Mouse (Mus musculus): Measurements from ENCODE around the gene Gvin1. TPM values are rescaled to one million over a fixed set of nuclear protein-coding genes. Genes with fewer than 3 reads are reported as not detected.
"Not testable (repeated sequence)": the region's sequence is repeated elsewhere in the genome, so short reads cannot be mapped to it uniquely, and the experiment has no call there.

The Gvin1 gene
- polyA plus RNA-seq (2012; rRNA removed): 0.70 and 1.1 TPM in 2 replicates

DNA sequence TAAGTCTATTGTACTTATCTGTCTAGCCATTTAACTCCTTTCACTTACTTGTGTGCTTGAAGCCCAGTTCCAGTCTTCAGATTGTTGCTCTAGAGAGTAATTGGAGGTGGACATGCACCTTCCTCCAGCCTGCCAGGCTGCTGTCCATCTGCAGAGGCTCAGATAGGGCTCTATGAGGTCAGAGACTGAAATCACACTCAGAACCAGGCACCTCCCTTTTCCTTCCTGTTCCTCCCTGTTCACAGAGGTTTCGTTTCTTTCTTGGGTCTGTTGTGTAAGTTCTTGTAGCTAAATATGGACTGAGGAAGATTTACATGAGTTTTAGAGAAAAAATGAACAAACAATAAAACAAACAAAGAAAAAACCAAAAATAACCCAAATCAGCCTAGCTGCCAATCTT, at the start of gene Gvin1:
Gvin1 (minus strand) TSS at position 150 of the 400 bp plus-strand sequence.
- 55% methylated on average over 1 of the region's 1 CpGs for WGBS
- H3K4me1 ChIP-seq (ENCODE audit: control insufficient read depth, insufficient read depth, low read length); H3K4me3 ChIP-seq (replicated peaks; ENCODE audit: insufficient read depth, low read depth, low read length); H3K27me3 ChIP-seq (ENCODE audit: control insufficient read depth, insufficient read depth, low read length); DNase-seq; H3K27ac ChIP-seq (ENCODE audit: insufficient read depth, low read length): not testable (repeated sequence)

DNA sequence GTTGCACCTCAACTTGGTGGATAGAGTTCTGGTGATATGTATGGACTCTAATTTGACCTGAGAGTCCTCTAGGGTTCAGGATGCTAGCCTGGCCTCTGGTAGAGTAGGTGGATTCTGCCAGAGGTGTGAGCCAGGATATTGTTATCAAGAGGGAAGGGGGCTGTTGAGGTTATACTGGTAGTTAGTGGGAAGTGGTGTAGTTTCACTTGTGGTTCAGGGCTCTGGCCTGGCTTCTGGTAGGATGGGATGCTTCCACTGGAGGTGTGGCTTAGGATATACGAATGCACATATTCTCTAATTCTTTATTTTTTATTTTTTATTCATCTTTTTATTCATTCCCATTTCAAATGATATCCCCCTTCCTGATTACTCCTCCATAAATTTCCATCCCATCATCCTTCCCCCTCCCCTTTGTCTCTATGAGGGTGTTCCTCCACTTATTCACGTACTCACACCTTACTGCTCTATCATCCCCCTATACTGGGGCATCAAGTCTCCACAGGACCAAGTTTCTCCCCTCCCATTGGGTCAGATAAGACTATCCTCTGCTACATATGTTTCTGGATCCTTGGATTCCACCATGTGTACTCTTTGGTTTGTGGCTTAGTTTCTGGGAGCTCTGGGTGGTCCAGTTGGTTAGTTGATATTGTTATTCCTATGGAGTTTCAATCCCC, 36.9 kb upstream of the Gvin1 start:
- no peak for TF ChIP-seq CTCF (IDR thresholded peaks at IDR 0.05; ENCODE audit: borderline replicate concordance, insufficient read depth, low read depth, low read length)
- no peak for TF ChIP-seq POLR2A (IDR thresholded peaks at IDR 0.05; ENCODE audit: borderline replicate concordance, insufficient read depth, low read length)
- H3K4me1 ChIP-seq (ENCODE audit: control insufficient read depth, insufficient read depth, low read length): no peaks in the 10 kb centered on the region

DNA sequence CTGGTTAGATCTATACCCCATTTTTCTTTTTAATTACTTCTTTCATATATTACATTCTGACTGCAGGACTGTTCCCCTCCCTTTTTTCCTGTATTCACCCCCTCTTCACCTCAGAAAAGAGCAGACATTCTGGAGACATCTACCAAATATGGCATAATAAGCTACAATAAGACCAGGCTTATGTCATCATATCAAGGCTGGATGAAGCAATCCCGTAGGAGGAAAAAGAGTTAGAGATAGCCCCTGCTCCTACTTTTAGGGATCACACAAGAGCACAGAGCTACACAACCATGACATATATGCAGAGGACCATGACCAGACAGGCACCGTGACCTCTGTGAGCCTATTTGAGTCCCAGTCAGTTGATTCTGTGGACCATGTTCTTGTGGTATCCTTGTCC, 33.8 kb upstream of the Gvin1 start:
- Histone ChIP-seq H3K27ac (ENCODE audit: insufficient read depth, low read length) (no peak overlapping the region), H3K4me3 (replicated peaks; ENCODE audit: insufficient read depth, low read depth, low read length) (no peak overlapping the region), H3K4me1 (ENCODE audit: control insufficient read depth, insufficient read depth, low read length) (no peaks in the 10 kb centered on the region), H3K27me3 (ENCODE audit: control insufficient read depth, insufficient read depth, low read length) (no peaks in the 10 kb centered on the region)
- no peak for DNase-seq
- WGBS: 80% methylated on average over 2 of the region's 2 CpGs
- TF ChIP-seq POLR2A (IDR thresholded peaks at IDR 0.05; ENCODE audit: borderline replicate concordance, insufficient read depth, low read length): no peak
- no peak for TF ChIP-seq CTCF (IDR thresholded peaks at IDR 0.05; ENCODE audit: borderline replicate concordance, insufficient read depth, low read depth, low read length)

More for the DNA sequence above, 36.9 kb upstream of the Gvin1 start:
- no peak for DNase-seq
- no peak overlapping the region for H3K27ac ChIP-seq (ENCODE audit: insufficient read depth, low read length)
- no peak overlapping the region for H3K4me3 ChIP-seq (replicated peaks; ENCODE audit: insufficient read depth, low read depth, low read length)
- 70% methylated on average over 2 of the region's 2 CpGs for WGBS
- no peaks in the 10 kb centered on the region for H3K27me3 ChIP-seq (ENCODE audit: control insufficient read depth, insufficient read depth, low read length)

DNA sequence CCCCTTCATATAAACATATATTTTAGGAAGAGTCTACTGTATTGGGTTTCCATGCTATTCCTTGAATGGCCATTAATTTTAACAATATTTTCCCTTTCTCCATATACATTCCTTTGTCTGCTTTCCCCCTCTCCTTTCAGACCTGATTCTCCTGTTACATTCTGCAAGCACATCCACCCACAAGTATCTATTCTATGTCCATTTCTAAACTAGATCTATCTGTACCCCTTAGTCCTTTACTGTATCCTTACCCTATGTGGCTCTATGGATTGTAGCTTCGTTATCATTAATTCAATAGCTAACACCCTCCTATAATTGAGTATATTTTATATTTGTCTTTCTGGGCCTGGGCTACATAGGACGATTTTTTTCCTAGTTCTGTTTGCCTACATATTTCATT, 33.1 kb upstream of the Gvin1 start:
- 68% methylated on average over 2 of the region's 2 CpGs for WGBS
- no peak overlapping the region for H3K4me3 ChIP-seq (replicated peaks; ENCODE audit: insufficient read depth, low read depth, low read length)
- TF ChIP-seq POLR2A (IDR thresholded peaks at IDR 0.05; ENCODE audit: borderline replicate concordance, insufficient read depth, low read length): no peak
- DNase-seq: no peak
- H3K4me1 ChIP-seq (ENCODE audit: control insufficient read depth, insufficient read depth, low read length): no peaks in the 10 kb centered on the region
- H3K27me3 ChIP-seq (ENCODE audit: control insufficient read depth, insufficient read depth, low read length): no peaks in the 10 kb centered on the region
- no peak overlapping the region for H3K27ac ChIP-seq (ENCODE audit: insufficient read depth, low read length)

DNA sequence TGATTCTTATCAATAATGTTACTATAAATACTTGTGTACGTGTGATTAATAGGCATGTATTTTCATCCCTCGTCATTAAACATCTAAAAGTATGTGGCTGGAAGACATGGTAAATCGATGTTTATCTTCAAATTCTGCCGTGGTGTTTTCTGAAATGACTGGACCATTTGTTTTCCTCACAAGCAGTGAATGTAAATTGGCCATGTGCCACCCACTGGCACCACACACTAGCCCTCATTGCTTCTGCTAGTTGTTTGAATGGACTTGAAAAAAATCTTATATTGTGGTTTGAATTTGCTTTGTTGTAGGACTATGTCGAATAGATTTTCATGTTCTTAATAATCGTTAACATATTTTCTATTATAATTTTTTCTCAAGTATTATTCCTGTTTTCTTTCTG, 30.5 kb upstream of the Gvin1 start:
- no peak for DNase-seq
- no peak for TF ChIP-seq POLR2A (IDR thresholded peaks at IDR 0.05; ENCODE audit: borderline replicate concordance, insufficient read depth, low read length)
- no peak for TF ChIP-seq CTCF (IDR thresholded peaks at IDR 0.05; ENCODE audit: borderline replicate concordance, insufficient read depth, low read depth, low read length)
- Histone ChIP-seq H3K27me3 (ENCODE audit: control insufficient read depth, insufficient read depth, low read length) (no peaks in the 10 kb centered on the region), H3K4me1 (ENCODE audit: control insufficient read depth, insufficient read depth, low read length) (no peaks in the 10 kb centered on the region), H3K27ac (ENCODE audit: insufficient read depth, low read length) (no peak overlapping the region), H3K4me3 (replicated peaks; ENCODE audit: insufficient read depth, low read depth, low read length) (no peak overlapping the region)
- 55% methylated on average over 6 of the region's 6 CpGs for WGBS

DNA sequence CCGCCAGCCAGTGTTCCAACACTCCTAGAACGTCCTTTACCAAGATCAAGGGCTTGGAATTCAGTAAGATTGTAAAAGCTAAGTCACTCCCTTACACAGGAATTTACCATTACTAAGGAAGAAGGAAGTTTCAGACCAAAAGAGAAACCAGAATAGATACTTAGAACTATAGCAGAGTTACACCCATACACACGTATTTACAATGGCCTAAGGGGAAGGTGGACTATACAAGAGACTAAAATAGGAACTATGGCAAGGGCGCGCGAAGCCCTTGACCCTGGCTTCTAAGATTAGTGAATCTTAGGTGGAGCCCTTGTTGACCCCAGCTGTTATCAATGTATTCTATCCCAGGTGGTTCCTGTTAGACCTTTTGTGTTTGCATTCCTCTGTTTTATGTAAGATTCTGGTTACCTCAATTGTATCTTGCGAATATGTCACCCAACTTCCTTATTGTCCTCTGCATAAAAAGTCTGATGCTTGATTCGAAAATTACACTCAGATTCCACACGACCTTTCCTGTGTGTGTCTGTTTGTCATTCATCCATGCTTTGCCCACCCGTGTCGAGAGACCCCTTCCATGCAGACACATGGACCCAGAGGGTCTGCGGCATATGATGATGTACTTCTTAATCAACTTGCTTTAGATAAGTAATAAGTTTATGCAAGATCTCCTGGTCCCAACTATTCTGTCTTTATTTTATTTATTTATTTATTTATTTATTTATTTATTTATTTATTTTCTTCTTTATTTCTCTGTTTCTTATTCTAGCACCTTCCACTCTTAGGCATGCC, 25.6 kb upstream of the Gvin1 start:
- not testable (repeated sequence) for DNase-seq; H3K27ac ChIP-seq (ENCODE audit: insufficient read depth, low read length); H3K4me3 ChIP-seq (replicated peaks; ENCODE audit: insufficient read depth, low read depth, low read length); H3K4me1 ChIP-seq (ENCODE audit: control insufficient read depth, insufficient read depth, low read length); H3K27me3 ChIP-seq (ENCODE audit: control insufficient read depth, insufficient read depth, low read length)
- 88% methylated on average over 12 of the region's 12 CpGs for WGBS

DNA sequence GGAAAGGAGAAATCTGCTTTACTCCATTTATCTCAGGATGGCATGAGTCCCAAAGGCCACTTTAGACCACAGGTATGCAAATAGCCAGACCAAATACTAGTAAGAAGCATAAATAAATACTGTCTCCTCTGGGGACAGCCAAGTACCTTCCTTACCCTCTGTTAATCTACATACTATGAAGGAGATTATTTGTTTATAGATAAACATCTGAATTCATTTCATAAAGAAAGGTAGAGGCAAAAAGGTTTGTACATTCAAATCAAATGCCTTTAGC, 22.0 kb upstream of the Gvin1 start:
- Histone ChIP-seq H3K27me3 (ENCODE audit: control insufficient read depth, insufficient read depth, low read length) (no peaks in the 10 kb centered on the region), H3K4me3 (replicated peaks; ENCODE audit: insufficient read depth, low read depth, low read length) (no peak overlapping the region), H3K27ac (ENCODE audit: insufficient read depth, low read length) (no peak overlapping the region), H3K4me1 (ENCODE audit: control insufficient read depth, insufficient read depth, low read length) (no peaks in the 10 kb centered on the region)
- no peak for DNase-seq
- TF ChIP-seq CTCF (IDR thresholded peaks at IDR 0.05; ENCODE audit: borderline replicate concordance, insufficient read depth, low read depth, low read length): no peak
- TF ChIP-seq POLR2A (IDR thresholded peaks at IDR 0.05; ENCODE audit: borderline replicate concordance, insufficient read depth, low read length): no peak

DNA sequence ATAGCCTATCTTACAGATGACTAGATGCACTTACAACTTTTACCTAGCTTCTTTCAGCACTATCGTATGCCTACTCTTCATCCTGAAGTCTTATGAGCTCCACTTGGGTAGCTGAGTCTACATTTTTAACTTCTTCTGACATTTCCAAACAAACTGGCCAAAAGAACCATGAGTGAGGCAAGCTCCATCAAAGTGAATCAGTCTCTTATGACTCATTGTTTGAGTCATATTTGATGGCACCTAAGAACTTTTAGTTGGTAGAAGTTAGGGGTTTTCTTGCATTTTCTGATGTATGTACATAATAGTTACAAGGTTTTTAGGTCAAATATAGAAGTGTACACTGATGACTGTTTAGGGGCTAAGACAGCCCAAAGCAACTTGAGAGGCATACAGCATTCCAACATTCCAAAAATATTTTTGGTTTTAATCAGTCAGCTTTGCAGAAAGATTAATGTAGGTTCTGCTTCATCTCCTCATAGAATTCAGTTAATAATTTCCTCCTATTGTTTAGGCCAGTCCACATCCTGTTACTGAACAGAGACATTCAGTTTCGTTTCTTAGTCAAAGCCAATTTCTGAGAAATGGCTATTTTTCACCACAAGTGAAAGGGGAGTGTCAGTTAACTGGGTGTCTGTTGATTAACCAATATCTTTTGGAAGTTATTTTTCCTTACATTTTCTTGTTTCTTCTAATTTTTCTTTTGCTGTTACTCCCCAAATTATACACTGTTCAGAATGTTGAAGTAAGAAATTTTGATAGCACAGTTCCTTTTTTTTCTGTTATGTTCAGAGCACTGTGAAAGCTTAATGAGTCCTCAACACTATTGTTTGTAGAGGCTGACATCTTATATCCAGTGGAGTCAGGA, 21.4 kb upstream of the Gvin1 start:
- TF ChIP-seq POLR2A (IDR thresholded peaks at IDR 0.05; ENCODE audit: borderline replicate concordance, insufficient read depth, low read length): no peak
- no peak for TF ChIP-seq CTCF (IDR thresholded peaks at IDR 0.05; ENCODE audit: borderline replicate concordance, insufficient read depth, low read depth, low read length)
- no peak for DNase-seq
- Histone ChIP-seq H3K4me3 (replicated peaks; ENCODE audit: insufficient read depth, low read depth, low read length) (no peak overlapping the region), H3K4me1 (ENCODE audit: control insufficient read depth, insufficient read depth, low read length) (no peaks in the 10 kb centered on the region), H3K27me3 (ENCODE audit: control insufficient read depth, insufficient read depth, low read length) (no peaks in the 10 kb centered on the region), H3K27ac (ENCODE audit: insufficient read depth, low read length) (no peak overlapping the region)
- 63% methylated on average over 2 of the region's 2 CpGs for WGBS

All from cerebellum, adult 2 months (tissue).